Comparison of ENCODE assay signal across 1 mouse cellular context in genomic region chr7:19217492-19217891, GRCm38 (mm10).
A peak's percentile ranks its signal among the peaks of the same experiment; 100 is the strongest.
TF ChIP-seq lines count a peak whose summit lies in the region.

No protein-coding gene starts in this region.

TF ChIP-seq in MEL, 35 proteins besides CTCF, POLR2A, EP300 and RAD21 (continued from another document):
- TF ChIP-seq BHLHE40 (IDR thresholded peaks at IDR 0.05; ENCODE audit: borderline replicate concordance, low read depth, low read length) (peak; percentile 55; the same call in 1 of the 2 replicates), KAT2A (conservative IDR thresholded peaks at IDR 0.05; ENCODE audit: low read depth, low read length) (no peak), ZMIZ1 (IDR thresholded peaks at IDR 0.05; ENCODE audit: low read depth, low read length) (no peak), POLR2AphosphoS2 (IDR thresholded peaks at IDR 0.05; ENCODE audit: low read length) (no peak), SMC3 (IDR thresholded peaks at IDR 0.05; ENCODE audit: low read depth, low read length) (peak; percentile 9; the same call in 1 of the 2 replicates), USF1 (IDR thresholded peaks at IDR 0.05; ENCODE audit: low read depth, low read length) (no peak), MXI1 (IDR thresholded peaks at IDR 0.05; ENCODE audit: low read depth, low read length) (peak; percentile 59), CHD1 (IDR thresholded peaks at IDR 0.05; ENCODE audit: low read depth, low read length) (no peak), USF2 (IDR thresholded peaks at IDR 0.05; ENCODE audit: borderline replicate concordance in 1 of 2, insufficient read depth in 1 of 2, low read depth in 1 of 2, low read length in 2 of 2) (no peak), MYB (IDR thresholded peaks at IDR 0.05; ENCODE audit: low read depth, low read length) (no peak), RCOR1 (IDR thresholded peaks at IDR 0.05; ENCODE audit: low read depth, low read length) (no peak), MYC (IDR thresholded peaks at IDR 0.05; ENCODE audit: low read depth, low read length) (peak; percentile 86), CHD2 (IDR thresholded peaks at IDR 0.05; ENCODE audit: low read length) (no peak), HCFC1 (IDR thresholded peaks at IDR 0.05; ENCODE audit: low read depth, low read length) (no peak), POLR2AphosphoS5 (IDR thresholded peaks at IDR 0.05; ENCODE audit: borderline replicate concordance, low read depth, low read length) (no peak), E2F4 (IDR thresholded peaks at IDR 0.05; ENCODE audit: borderline replicate concordance, low read depth, low read length) (no peak), ETS1 (IDR thresholded peaks at IDR 0.05; ENCODE audit: low read depth, low read length) (0 out of 2 replicates have a peak, but pooled peaks have one; percentile 13), TCF12 (IDR thresholded peaks at IDR 0.05; ENCODE audit: low read depth, low read length) (no peak), MAX (IDR thresholded peaks at IDR 0.05; ENCODE audit: low read length) (peak; percentile 76), GABPA (IDR thresholded peaks at IDR 0.05; ENCODE audit: low read depth, low read length) (no peak), MAZ (IDR thresholded peaks at IDR 0.05; ENCODE audit: low read depth, low read length) (0 out of 2 replicates have a peak, but pooled peaks have one; percentile 25), MAFK (IDR thresholded peaks at IDR 0.05; ENCODE audit: borderline replicate concordance, low read depth, low read length) (no peak), ELF1 (IDR thresholded peaks at IDR 0.05; ENCODE audit: low read depth, low read length) (no peak), GATA1 (IDR thresholded peaks at IDR 0.05; ENCODE audit: low read depth, low read length) (0 out of 2 replicates have a peak, but pooled peaks have one; percentile 34), ZC3H11A (IDR thresholded peaks at IDR 0.05; ENCODE audit: low read depth, low read length) (no peak)
